Mouse (Mus musculus) embryonic fibroblast, embryonic 13.5 days (primary cell): Measurements from ENCODE around the gene Vmn1r25.
"Not testable (repeated sequence)": the region's sequence is repeated elsewhere in the genome, so short reads cannot be mapped to it uniquely, and the experiment has no call there.

Experiments used
- CTCF ChIP-seq: IDR thresholded peaks from 2 replicates; pipeline ENCODE4 v1.5.1; 2011; ENCODE audit warnings: mild to moderate bottlenecking, control low read depth, low read length, moderate library complexity, borderline replicate concordance; ENCODE audit not compliant: insufficient read depth
- POLR2A ChIP-seq: IDR thresholded peaks from 2 replicates; pipeline ENCODE4 v1.6.1; 2011; ENCODE audit warnings: low read depth, mild to moderate bottlenecking, control low read depth, low read length, moderate library complexity

GRCm38 (mm10) chr6:58017478-58017877, 36.9 kb upstream of the Vmn1r25 start:
- TF ChIP-seq POLR2A, CTCF: not testable (repeated sequence)
